Mouse (Mus musculus) ovary, postnatal 10 days (tissue): ENCODE results near the gene Ssbp2.

ENCODE experiments used
- DNase-seq: peaks from one replicate; pipeline ENCODE4 v3.0.0; 2022; ENCODE audit warnings: low spot score

Gene Ssbp2

GRCm38 (mm10) chr13:91727899-91728298, 267.8 kb downstream of the Ssbp2 start:
- DNase-seq = no peak

DNA sequence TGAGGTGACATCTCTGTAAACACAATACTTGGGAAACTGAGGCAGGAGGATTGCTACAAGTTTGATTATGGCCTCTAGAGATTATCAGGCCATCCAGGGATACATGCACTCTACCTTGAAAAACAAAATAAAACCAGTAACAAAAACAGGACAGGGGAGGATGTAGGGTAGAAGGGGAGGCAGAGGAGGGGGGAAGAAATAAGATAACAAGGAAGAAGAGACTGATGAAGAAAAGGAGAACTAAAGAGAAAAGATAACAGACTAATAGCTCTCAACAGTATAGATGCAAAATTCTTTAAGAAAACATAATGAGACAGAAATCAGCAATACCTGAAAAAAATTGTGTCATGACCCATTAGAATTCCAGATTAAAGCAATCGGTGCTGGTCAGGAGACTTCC, 277.1 kb downstream of the Ssbp2 start:
- DNase-seq = no peak

DNA sequence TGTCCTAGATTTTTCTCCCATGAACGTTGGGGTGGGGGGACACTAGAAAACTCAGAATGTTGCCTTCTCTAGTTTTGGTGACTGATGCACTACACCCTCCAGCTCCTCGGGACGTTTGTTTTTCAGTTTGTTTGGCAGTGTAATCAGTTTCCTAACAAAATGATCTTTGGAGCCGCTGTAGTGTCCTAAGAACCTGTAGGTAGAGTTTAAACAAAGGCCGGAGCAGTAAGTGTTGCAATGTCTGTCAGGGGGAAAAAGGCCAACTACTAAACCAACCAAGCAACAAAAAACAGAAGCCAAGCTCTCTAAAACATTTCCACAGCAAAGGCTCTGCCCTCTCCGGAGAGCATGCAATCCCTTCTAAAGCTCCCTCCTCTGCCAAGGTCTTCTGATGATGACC, 280.8 kb downstream of the Ssbp2 start:
- DNase-seq = no peak

- no peak for DNase-seq
These were observed 281.4 kb downstream of the Ssbp2 start, which contains the start of gene Acot12 for GRCm38 (mm10) chr13:91741280-91742047. TSS of gene Acot12 (plus strand) at chr13:91741512.

- no peak for DNase-seq
These were observed 283.1 kb downstream of the Ssbp2 start for GRCm38 (mm10) chr13:91743180-91743579.

DNA sequence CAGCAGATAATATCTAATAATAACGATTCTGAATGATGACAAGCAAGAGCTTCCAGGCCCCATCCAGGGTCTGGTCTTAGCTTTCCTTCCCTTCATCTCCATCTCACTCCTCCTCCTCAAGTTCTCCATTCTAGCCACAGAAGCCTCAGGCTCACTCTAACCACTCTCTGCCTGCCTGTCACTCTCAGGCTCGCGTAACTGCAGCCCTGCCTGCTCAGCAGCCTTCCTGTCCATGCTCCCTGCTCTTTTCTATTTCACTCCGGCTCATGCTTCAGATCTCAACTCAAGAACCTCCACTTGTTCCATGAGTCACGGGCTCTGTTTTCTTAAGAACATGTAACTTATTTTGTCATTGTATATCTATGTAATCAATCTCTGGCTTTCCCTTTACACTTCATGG, 286.4 kb downstream of the Ssbp2 start:
- DNase-seq = no peak

DNA sequence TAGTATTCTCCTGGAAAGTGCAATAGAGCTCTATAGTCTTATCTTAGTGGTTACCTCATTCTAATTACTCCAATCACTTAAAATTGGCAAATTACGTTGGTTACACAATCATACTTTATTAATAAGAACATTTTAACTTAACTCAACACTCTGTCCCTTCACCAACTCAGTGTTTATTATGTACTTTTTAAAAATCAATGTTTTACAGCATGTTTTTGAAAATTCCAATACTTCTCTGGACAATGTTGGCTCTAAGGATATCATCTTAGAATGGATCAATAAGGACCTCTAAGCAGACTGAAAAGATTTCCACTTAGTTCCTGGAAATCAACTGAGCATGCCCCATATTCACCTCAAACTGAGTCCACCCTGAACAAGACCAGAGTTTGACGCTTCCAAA, 288.3 kb downstream of the Ssbp2 start:
- no peak for DNase-seq

GRCm38 (mm10) chr13:91749981-91750380, 289.9 kb downstream of the Ssbp2 start:
- no peak for DNase-seq
